Mouse (Mus musculus) thymus, postnatal 14 days (tissue): Measurements from ENCODE around the gene Otub2.

Experiments
- DNase-seq: peaks from one replicate; pipeline ENCODE4 v3.0.0; 2021

Gene Otub2

DNA sequence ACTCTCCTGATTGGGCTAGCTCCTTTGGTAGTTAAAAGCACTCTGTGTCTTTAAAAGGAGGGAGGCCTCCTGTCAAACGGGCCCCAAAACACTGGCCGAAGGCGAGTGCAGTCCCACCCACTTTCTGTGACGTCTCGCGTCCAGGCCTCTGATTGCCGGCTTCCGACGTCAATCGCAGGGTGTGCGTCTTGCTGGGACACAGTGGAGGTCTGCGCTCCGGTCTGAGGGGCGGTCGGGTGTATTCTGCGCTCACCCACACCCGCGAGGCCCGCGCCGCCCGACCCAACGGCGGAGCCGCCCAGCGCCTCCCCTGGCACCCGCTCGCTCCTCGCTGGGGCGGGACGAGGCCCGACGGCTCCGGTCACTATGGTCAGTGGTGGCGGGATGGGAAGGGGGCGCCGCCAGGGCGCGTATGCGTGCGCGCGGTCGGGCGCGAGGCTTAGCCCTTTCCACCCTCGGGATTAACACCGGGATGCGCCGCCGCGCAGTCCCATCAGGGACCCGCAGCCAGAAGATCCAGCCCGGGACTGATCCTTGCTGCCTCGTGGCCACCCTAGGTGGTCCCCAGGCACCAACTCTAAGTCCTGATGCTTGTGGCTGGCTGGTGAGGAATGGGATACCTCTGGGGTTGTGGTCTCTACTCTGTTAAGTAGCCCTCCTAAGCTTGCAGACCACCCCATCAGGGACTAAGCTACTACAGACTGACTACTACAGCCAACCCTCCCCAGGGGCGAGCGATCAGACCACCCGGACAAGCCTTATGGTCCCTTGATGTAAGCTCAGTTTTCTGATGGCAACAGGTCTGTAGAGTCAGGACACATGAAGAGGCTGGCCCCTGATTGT, at the start of gene Otub2:
Gene Otub2 (plus strand): TSS at position 178 of the 843 bp plus-strand sequence.
- DNase-seq: peak; percentile 93

DNA sequence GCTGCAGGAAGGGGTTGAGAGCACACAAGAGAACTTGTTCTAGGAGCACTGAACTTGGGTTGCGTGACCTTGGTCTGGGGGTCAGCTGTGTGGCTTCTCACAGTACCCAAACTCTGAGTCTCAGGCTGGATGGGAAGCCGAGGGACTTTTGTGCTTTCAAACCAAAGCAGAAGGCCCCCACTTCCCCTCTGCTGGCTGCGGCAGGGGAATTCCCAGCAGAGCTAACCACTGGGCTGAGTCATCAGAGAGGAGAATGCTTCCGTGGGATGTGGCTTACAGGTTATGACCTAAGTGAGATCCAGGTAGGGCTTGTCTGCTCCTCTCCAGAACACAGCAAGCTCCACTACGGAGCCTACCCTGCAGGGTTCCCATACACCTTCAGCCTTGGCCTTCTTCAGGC, 47.3 kb upstream of the Otub2 start:
- DNase-seq: peak; percentile 62

DNA sequence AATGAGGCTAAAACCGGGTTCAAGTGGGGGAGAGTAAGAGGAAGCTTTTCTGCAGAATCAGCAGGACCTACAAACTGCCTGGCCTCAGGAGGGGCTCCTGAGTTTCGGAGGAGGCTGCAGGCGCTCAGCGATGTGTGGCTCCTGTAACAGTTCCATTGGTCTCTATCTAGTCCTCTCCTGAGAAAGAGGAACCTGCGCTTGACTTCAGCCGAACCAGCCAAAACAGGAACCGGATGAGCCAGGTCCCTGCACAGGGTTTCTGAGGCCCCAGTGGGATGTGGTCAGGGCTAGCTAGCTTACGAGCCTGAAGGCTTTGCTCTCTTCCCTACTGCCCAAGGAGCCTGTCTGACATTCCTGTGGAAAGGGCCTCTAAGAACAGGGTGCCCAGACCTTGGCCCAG, 45.0 kb upstream of the Otub2 start:
- DNase-seq: peak; percentile 64

- DNase-seq: no peak
Measured at GRCm38 (mm10) chr12:103344934-103345333, 43.5 kb upstream of the Otub2 start.

- no peak for DNase-seq
Measured at GRCm38 (mm10) chr12:103346945-103347344, 41.5 kb upstream of the Otub2 start.

DNA sequence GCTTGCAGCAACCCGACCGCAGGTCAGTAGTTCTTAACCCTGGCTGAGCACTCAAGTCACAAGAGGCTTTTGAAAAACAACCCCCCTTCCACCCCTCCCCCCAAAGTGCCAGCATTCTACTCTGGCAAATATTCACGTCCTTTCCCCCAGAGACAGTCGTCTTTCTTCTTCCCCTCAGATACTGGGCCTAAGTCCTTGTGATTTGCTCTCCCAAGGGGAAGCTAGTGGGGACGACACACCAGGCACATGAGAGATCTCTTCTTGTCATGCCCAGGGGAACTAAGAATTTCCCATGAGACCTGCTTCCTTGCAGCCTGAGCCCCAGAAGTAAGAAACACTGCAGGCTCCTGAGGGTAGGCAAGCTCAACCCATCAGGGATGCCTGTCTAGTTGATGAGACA, 41.1 kb upstream of the Otub2 start:
- no peak for DNase-seq

GRCm38 (mm10) chr12:103348506-103348905, 40.0 kb upstream of the Otub2 start:
- peak; percentile 88 for DNase-seq

GRCm38 (mm10) chr12:103352735-103353134, 35.7 kb upstream of the Otub2 start:
- DNase-seq: no peak

GRCm38 (mm10) chr12:103353538-103353937, 34.9 kb upstream of the Otub2 start:
- DNase-seq: peak; percentile 58

DNA sequence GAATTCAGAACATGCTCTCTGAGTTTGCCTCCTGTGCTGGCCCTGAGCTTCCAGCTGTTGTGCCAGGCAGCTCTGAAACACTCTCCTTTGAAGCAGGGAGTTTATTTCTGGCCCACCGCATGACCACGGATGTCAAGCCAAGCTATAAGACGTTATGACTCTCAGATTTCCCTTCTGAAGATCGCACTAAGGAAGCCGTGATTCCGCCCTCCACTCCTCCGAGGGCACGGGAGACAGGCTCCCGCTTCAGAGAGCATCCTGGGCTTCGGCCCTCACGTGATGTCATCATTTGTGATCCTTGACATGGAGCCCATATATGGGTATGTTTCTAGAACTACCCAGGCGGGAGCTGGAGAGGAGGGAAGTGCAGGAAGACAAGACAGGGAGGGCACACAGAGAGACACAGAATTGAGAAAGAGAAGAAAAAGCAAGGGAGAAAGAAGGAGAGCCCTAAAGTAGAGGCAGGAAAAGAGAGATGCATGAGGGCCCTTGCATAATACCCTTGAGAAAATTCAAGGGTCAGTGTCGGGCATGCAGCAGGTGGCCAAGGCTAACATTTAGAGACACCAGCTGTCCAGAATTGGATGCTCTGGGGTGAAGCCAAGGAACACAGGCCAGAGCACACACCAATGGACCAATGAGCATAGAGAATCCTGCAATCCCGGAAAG, 32.6 kb upstream of the Otub2 start, which contains the start of gene Asb2:
Gene Asb2 (minus strand): TSS at position 256 of the 669 bp plus-strand sequence.
- no peak for DNase-seq

DNA sequence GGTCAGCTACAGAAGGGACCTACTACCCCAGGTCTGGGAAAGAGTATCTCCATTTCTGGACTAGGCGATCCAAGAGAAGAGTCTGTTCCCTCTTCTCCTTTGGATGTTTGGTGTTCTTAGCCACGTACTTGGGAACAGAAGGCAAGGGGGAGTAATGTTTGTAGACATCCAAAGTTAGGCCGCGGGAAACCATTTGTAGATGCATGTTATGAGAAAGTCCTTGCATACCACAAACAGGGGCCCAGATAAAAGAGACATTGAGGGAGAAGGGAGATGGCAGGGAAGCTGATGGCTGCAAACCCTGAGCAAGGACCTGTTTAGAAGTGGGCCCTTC, 32.1 kb upstream of the Otub2 start:
- DNase-seq: no peak

GRCm38 (mm10) chr12:103358216-103358615, 30.3 kb upstream of the Otub2 start:
- DNase-seq: no peak

- DNase-seq: no peak
Measured at GRCm38 (mm10) chr12:103358951-103359801, 29.3 kb upstream of the Otub2 start.

GRCm38 (mm10) chr12:103360812-103361211, 27.7 kb upstream of the Otub2 start:
- no peak for DNase-seq

- no peak for DNase-seq
Measured at GRCm38 (mm10) chr12:103361539-103362307, 26.8 kb upstream of the Otub2 start.

DNA sequence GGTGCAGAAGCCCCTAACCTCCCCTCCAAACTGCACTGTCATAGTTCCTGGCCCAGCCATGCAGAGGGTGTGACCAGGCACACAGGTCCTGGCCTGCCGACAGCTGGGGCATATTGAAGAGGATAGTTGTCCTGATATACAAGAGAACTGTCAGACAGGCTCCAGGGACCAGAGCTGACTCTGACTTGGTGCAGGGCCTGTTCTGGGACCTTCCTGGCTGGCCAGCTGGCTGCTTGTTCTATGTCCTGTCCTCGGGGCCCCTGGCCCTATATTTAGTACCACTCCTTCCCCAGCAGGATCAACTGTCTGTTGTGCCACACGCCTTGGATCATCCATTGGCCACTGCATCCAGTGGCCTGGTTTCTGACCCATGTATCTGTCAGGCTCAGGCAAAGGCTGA, 26.1 kb upstream of the Otub2 start:
- DNase-seq: no peak

- no peak for DNase-seq
Measured at GRCm38 (mm10) chr12:103367171-103367570, 21.3 kb upstream of the Otub2 start.

DNA sequence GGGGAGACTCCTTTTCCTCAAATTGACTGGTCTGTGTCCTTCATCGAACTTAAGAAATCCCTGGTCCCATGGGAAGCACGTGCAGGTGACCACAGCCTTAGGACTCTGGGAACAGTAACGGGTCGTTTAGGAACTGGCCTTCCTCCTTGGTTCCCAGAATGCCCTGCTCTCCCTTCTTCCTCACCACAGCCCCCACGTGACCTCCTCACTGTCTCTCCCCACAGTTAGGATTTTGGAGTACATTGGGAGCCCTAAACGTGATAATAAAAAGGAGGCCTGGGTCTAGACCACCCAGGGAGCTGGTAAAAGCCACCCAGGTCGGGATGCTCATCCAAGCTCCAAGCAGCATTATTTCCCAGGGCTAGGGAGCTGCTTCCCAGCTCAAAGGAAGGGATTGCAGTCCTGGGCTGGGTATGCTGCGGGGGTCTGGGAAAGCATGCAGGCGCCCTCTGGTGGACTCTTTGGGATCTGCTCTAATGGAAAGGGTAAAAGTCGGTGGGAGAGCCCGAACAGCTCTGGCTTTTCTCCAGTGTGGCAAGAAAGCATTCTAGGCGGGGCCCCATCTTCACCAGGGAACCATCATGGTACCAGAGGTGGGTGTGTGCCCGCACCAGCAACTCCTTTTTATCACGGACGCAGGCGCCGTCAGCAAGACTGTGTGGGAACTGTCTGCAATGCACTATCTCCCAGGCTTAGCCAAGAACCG, 20.7 kb upstream of the Otub2 start:
- DNase-seq: peak; percentile 79

GRCm38 (mm10) chr12:103368326-103368669, 20.2 kb upstream of the Otub2 start:
- DNase-seq: no peak

DNA sequence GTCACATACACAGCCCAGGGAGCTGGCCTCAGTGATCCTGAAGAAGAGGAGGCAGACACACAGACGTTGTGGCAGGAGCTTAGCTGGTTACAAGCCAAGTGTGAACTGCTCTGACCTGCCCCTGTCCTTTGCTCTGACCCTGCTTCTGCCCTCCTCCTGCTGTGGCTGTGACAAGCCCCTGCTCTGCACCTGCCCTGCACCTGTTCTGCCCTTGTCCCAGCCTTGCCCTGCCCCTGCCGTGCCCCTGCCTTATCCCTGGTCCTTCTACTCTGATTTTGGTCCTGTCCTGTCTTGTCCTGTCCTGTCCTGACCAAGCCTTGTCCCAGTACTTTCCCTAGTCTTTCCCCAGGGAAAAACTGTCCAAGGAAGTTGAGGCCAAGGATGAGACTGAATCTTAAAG, 19.7 kb upstream of the Otub2 start:
- DNase-seq: no peak

DNA sequence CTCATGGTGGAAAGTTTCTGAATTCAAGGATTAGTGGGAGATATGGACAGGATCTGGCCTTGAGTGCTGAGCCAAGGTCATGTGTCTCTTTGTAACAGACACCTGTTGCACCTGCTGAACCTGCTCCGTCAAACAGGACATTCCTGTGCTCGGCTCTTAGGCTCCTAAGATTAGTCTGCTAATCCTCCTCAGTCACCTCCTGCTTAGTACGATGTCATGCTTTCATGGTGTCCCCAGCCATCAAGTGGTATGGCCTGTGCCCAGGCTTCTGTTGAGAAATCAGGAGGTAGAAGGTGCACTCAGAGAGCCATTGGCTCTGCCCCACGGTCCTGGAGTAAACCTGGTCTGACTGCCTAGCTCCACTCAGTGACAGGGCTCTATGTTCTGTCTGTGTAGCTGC, 17.6 kb upstream of the Otub2 start:
- DNase-seq: no peak

GRCm38 (mm10) chr12:103371711-103372110, 16.8 kb upstream of the Otub2 start:
- DNase-seq: peak; percentile 71
